In the genomic region with DNA sequence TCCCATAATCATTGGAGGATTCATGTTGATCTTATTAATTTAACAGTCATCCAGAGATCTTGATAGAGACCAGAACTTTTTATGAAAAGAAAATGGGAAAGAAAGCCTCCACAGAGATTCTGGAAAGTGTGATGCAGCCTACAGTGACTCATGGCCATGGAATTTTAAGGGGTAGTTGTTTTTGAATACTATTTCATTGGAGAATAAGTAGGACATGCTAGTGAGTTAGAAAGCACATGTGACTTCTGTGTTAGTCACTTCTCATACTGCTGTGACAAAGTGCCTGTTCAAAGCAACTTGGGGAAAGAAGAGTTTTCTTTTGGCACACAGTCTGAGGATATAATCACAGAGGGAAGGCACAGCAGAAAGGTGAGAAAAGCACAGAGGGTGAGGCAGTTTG, we compare ENCODE assay signal across 15 mouse cellular contexts.
"Had no signal": no experiment of that assay in that cellular context is flagged by ENCODE, and none has a peak within 500 bp of the region (broad histone marks: within the 10 kb centered on the region; RNA-seq: fewer than 3 reads in every experiment).

No protein-coding gene starts in this region.

- H3K4me1 ChIP-seq: kidney, embryonic 15.5 days; limb, embryonic 10.5 days; liver, embryonic 15.5 days; megakaryocyte, embryonic 14.5 days; midbrain, embryonic 15.5 days; neural tube, embryonic 12.5 days had no signal

- H3K4me3 ChIP-seq: kidney, embryonic 15.5 days; limb, embryonic 10.5 days; liver, embryonic 15.5 days; megakaryocyte, embryonic 14.5 days; midbrain, embryonic 15.5 days; neural tube, embryonic 12.5 days had no signal

- H3K36me3 ChIP-seq: kidney, embryonic 15.5 days; limb, embryonic 10.5 days; liver, embryonic 15.5 days; midbrain, embryonic 15.5 days; neural tube, embryonic 12.5 days had no signal

- H3K27ac ChIP-seq: kidney, embryonic 15.5 days; limb, embryonic 10.5 days; liver, embryonic 15.5 days; macrophage; midbrain, embryonic 15.5 days; neural tube, embryonic 12.5 days had no signal

- H3K9me3 ChIP-seq: kidney, embryonic 15.5 days; limb, embryonic 10.5 days; liver, embryonic 15.5 days; midbrain, embryonic 15.5 days; neural tube, embryonic 12.5 days had no signal

- H3K4me2 ChIP-seq: kidney, embryonic 15.5 days; liver, embryonic 11.5 days; liver, embryonic 15.5 days; midbrain, embryonic 11.5 days; midbrain, embryonic 15.5 days; neural tube, embryonic 12.5 days had no signal

- H3K9ac ChIP-seq: kidney, embryonic 15.5 days; liver, embryonic 15.5 days; midbrain, embryonic 15.5 days; neural tube, embryonic 12.5 days had no signal

- DNase-seq: kidney, adult 2 months; kidney, postnatal 14 days; lung, adult 2 months; lung, postnatal 10 days; right cerebral cortex, postnatal 25 days; thymus, postnatal 14 days had no signal

- ATAC-seq: midbrain, embryonic 15.5 days had no signal

- H3K27me3 ChIP-seq: kidney, embryonic 15.5 days; liver, embryonic 15.5 days; megakaryocyte, embryonic 14.5 days; midbrain, embryonic 15.5 days; neural tube, embryonic 12.5 days had no signal
